Mouse (Mus musculus): ENCODE data around the gene Gm10160.

Gm10160 gene

GRCm38 (mm10) chr7:81834847-81835246 lies 20.7 kb downstream of the Gm10160 start:
- in situ Hi-C loops (cut with MboI, MseI) = loop anchor here in 1 of 2 experiments (25.0 kb wide), 1 partner anchor 1748 kb away; no protein-coding TSS in a partner anchor

GRCm38 (mm10) chr7:81829379-81829894 lies 26.2 kb downstream of the Gm10160 start, which contains the start of gene Btbd1:
Gene Btbd1, minus strand, starts transcription at chr7:81829431.
- in situ Hi-C loops (cut with MboI, MseI) = loop anchor here in 1 of 2 experiments (25.0 kb wide), 1 partner anchor 1742 kb away; no protein-coding TSS in a partner anchor

- in situ Hi-C loops (cut with MboI, MseI) = loop anchor here in 1 of 2 experiments (25.0 kb wide), 1 partner anchor 1742 kb away; no protein-coding TSS in a partner anchor
Measured at GRCm38 (mm10) chr7:81828681-81829378, 26.8 kb downstream of the Gm10160 start.

GRCm38 (mm10) chr7:81827806-81828667 lies 27.6 kb downstream of the Gm10160 start:
- in situ Hi-C loops (cut with MboI, MseI) = loop anchor here in 1 of 2 experiments (25.0 kb wide), 1 partner anchor 1741 kb away; no protein-coding TSS in a partner anchor

GRCm38 (mm10) chr7:81825381-81825780 lies 30.2 kb downstream of the Gm10160 start:
- in situ Hi-C loops (cut with MboI, MseI) = loop anchor here in 1 of 2 experiments (25.0 kb wide), 1 partner anchor 1738 kb away; no protein-coding TSS in a partner anchor

- in situ Hi-C loops (cut with MboI, MseI) = loop anchor here in 1 of 2 experiments (25.0 kb wide), 1 partner anchor 1738 kb away; no protein-coding TSS in a partner anchor
Measured at GRCm38 (mm10) chr7:81824906-81825305, 30.7 kb downstream of the Gm10160 start.

- in situ Hi-C loops (cut with MboI, MseI) = no loop called here
Measured at GRCm38 (mm10) chr7:81806067-81806466, 49.5 kb downstream of the Gm10160 start.
